Mouse (Mus musculus) forebrain, embryonic 12.5 days (tissue): ENCODE data around the gene Tex2. TPM values are rescaled to one million over a fixed set of nuclear protein-coding genes. Genes with fewer than 3 reads are reported as not detected.
"Not testable (repeated sequence)": the region's sequence is repeated elsewhere in the genome, so short reads cannot be mapped to it uniquely, and the experiment has no call there.

Experiments
- ATAC-seq: fragments of 200-750 bp; cut with Nextera tagmentation; 2 replicates; pipeline ENCODE4 v1.8.0; 2017; ENCODE audit warnings: moderate TSS enrichment; ENCODE audit not compliant: low FRiP score
- H3K27ac ChIP-seq: fragments of 300-500 bp; sonication (generic); 2 replicates; pipeline ENCODE4 v1.5.1; 2016; ENCODE audit warnings: mild to moderate bottlenecking
- H3K27me3 ChIP-seq: fragments of 300-500 bp; sonication (generic); 2 replicates; pipeline ENCODE4 v1.6.1; 2016; ENCODE audit warnings: mild to moderate bottlenecking
- H3K36me3 ChIP-seq: fragments of 300-500 bp; sonication (generic); replicated peaks from 2 replicates; pipeline ENCODE4 v1.6.1; 2016; ENCODE audit warnings: mild to moderate bottlenecking
- H3K4me1 ChIP-seq: fragments of 300-500 bp; sonication (generic); 2 replicates; pipeline ENCODE4 v1.6.1; 2016
- H3K4me2 ChIP-seq: fragments of 300-500 bp; sonication (generic); 2 replicates; pipeline ENCODE4 v1.6.1; 2016; ENCODE audit warnings: mild to moderate bottlenecking, moderate library complexity
- H3K4me3 ChIP-seq: fragments of 300-500 bp; sonication (generic); replicated peaks from 2 replicates; pipeline ENCODE4 v1.5.1; 2016; ENCODE audit warnings: mild to moderate bottlenecking
- H3K9ac ChIP-seq: fragments of 300-500 bp; sonication (generic); 2 replicates; pipeline ENCODE4 v1.6.1; 2016; ENCODE audit warnings: mild to moderate bottlenecking
- H3K9me3 ChIP-seq: fragments of 300-500 bp; sonication (generic); 2 replicates; pipeline ENCODE4 v1.6.1; 2016
- WGBS: fragments of 180-500 bp; shearing (Covaris S2); methylation state at CpG from one replicate; pipeline ENCODE4 v1.1.7; 2016; 5-methylcytosine and 5-hydroxymethylcytosine counted together
- polyA plus RNA-seq: library from polyadenylated mRNA; unstranded; fragments of >200 nt; fragmentation: Nextera tagmentation; extraction: Ambion mirVana; gene quantifications from 2 replicates; pipeline ENCODE4 v1.2.1, GENCODE M21; 2016

Tex2 gene
- 10.5 and 10.7 TPM in 2 replicates for polyA plus RNA-seq

- H3K9me3 ChIP-seq: no peaks in the 10 kb centered on the region
- ATAC-seq: peak; percentile 98
- WGBS: under 1% methylated on average over 45 of the region's 45 CpGs
Measured at GRCm38 (mm10) chr11:106612961-106613637, at the start of gene Tex2. Gene Tex2 (minus strand): TSS chr11:106613423.

GRCm38 (mm10) chr11:106662634-106663407 is 49.6 kb upstream of the Tex2 start:
- Histone ChIP-seq H3K4me3 (no peak overlapping the region), H3K4me1 (peaks cover 32% of the 10 kb centered on the region), H3K4me2 (no peak overlapping the region), H3K36me3 (no peaks in the 10 kb centered on the region), H3K27me3 (no peaks in the 10 kb centered on the region), H3K9me3 (no peaks in the 10 kb centered on the region), H3K27ac (no peak overlapping the region), H3K9ac (no peak overlapping the region)
- WGBS: 93% methylated on average over 10 of the region's 11 CpGs
- ATAC-seq: no peak

More at GRCm38 (mm10) chr11:106612961-106613637, at the start of gene Tex2:
- Histone ChIP-seq H3K36me3 (no peaks in the 10 kb centered on the region), H3K27ac (peak within 1 kb of the TSS; percentile 75), H3K27me3 (peaks cover 9% of the 10 kb centered on the region), H3K4me3 (peak within 1 kb of the TSS; percentile 88), H3K4me2 (peak within 1 kb of the TSS; percentile 95), H3K4me1 (peaks cover 17% of the 10 kb centered on the region), H3K9ac (peak within 1 kb of the TSS; percentile 88)

- Histone ChIP-seq H3K4me3 (no peak overlapping the region), H3K4me1 (peaks cover 36% of the 10 kb centered on the region), H3K9ac (peak overlapping the region; percentile 21; the same call in 1 of the 2 replicates), H3K9me3 (no peaks in the 10 kb centered on the region), H3K27ac (peak overlapping the region; percentile 54), H3K36me3 (no peaks in the 10 kb centered on the region), H3K4me2 (no peak overlapping the region), H3K27me3 (no peaks in the 10 kb centered on the region)
- 36% methylated on average over 13 of the region's 13 CpGs for whole genome bisulfite sequencing
- no peak for ATAC-seq
Measured at GRCm38 (mm10) chr11:106660453-106661081, 47.3 kb upstream of the Tex2 start.

GRCm38 (mm10) chr11:106659598-106660295 is 46.5 kb upstream of the Tex2 start:
- no peak overlapping the region for H3K4me2 ChIP-seq
- H3K27me3 ChIP-seq: no peaks in the 10 kb centered on the region
- no peak overlapping the region for H3K9ac ChIP-seq
- no peak overlapping the region for H3K4me3 ChIP-seq
- no peak for ATAC-seq
- 34% methylated on average over 15 of the region's 15 CpGs for WGBS
- H3K36me3 ChIP-seq: no peaks in the 10 kb centered on the region
- peak overlapping the region; percentile 67; the same call in 1 of the 2 replicates for H3K27ac ChIP-seq
- peaks cover 36% of the 10 kb centered on the region for H3K4me1 ChIP-seq
- H3K9me3 ChIP-seq: no peaks in the 10 kb centered on the region

- ATAC-seq: 0 out of 2 replicates have a peak, but pooled peaks have one; percentile 64
- Histone ChIP-seq H3K4me2 (no peak overlapping the region), H3K4me3 (no peak overlapping the region), H3K27me3 (no peaks in the 10 kb centered on the region), H3K27ac (peak overlapping the region; percentile 73), H3K9ac (peak overlapping the region; percentile 5; the same call in 1 of the 2 replicates), H3K4me1 (peaks cover 36% of the 10 kb centered on the region), H3K36me3 (no peaks in the 10 kb centered on the region), H3K9me3 (no peaks in the 10 kb centered on the region)
- WGBS: 26% methylated on average over 14 of the region's 14 CpGs
Measured at GRCm38 (mm10) chr11:106658051-106658880, 45.0 kb upstream of the Tex2 start.

GRCm38 (mm10) chr11:106656896-106657498 is 43.8 kb upstream of the Tex2 start:
- peaks cover 36% of the 10 kb centered on the region for H3K4me1 ChIP-seq
- H3K4me3 ChIP-seq, H3K36me3 ChIP-seq, H3K9me3 ChIP-seq, H3K27ac ChIP-seq, ATAC-seq, H3K4me2 ChIP-seq, H3K9ac ChIP-seq, H3K27me3 ChIP-seq: not testable (repeated sequence)
- 83% methylated on average over 5 of the region's 5 CpGs for WGBS

- no peaks in the 10 kb centered on the region for H3K9me3 ChIP-seq
- H3K9ac ChIP-seq: no peak overlapping the region
- H3K36me3 ChIP-seq: no peaks in the 10 kb centered on the region
- ATAC-seq: no peak
- no peak overlapping the region for H3K27ac ChIP-seq
- H3K4me3 ChIP-seq: no peak overlapping the region
- 0 out of 2 replicates have a peak, but pooled peaks cover 4% of the 10 kb centered on the region for H3K27me3 ChIP-seq
- no peaks in the 10 kb centered on the region for H3K4me1 ChIP-seq
- H3K4me2 ChIP-seq: no peak overlapping the region
- 27% methylated on average over 13 of the region's 13 CpGs for WGBS
Measured at GRCm38 (mm10) chr11:106648347-106648746, 35.1 kb upstream of the Tex2 start.

GRCm38 (mm10) chr11:106642966-106643637 is 29.9 kb upstream of the Tex2 start:
- H3K4me1 ChIP-seq: peaks cover 21% of the 10 kb centered on the region
- no peak for ATAC-seq
- 80% methylated on average over 8 of the region's 8 CpGs for WGBS

GRCm38 (mm10) chr11:106641580-106641979 is 28.4 kb upstream of the Tex2 start:
- WGBS: 78% methylated on average over 1 of the region's 1 CpGs
- H3K9me3 ChIP-seq: no peaks in the 10 kb centered on the region
- ATAC-seq: no peak
- no peak overlapping the region for H3K4me2 ChIP-seq
- 0 out of 2 replicates have a peak, but pooled peaks cover 5% of the 10 kb centered on the region for H3K27me3 ChIP-seq
- H3K27ac ChIP-seq: no peak overlapping the region
- peaks cover 28% of the 10 kb centered on the region for H3K4me1 ChIP-seq
- H3K36me3 ChIP-seq: no peaks in the 10 kb centered on the region
- H3K4me3 ChIP-seq: no peak overlapping the region
- no peak overlapping the region for H3K9ac ChIP-seq

More at GRCm38 (mm10) chr11:106642966-106643637, 29.9 kb upstream of the Tex2 start:
- H3K27ac ChIP-seq: no peak overlapping the region
- no peak overlapping the region for H3K9ac ChIP-seq
- H3K36me3 ChIP-seq: no peaks in the 10 kb centered on the region
- H3K4me2 ChIP-seq: no peak overlapping the region
- no peaks in the 10 kb centered on the region for H3K9me3 ChIP-seq
- H3K4me3 ChIP-seq: no peak overlapping the region
- 0 out of 2 replicates have a peak, but pooled peaks cover under 1% of the 10 kb centered on the region for H3K27me3 ChIP-seq

- Histone ChIP-seq H3K4me3 (no peak overlapping the region), H3K27me3 (0 out of 2 replicates have a peak, but pooled peaks cover 5% of the 10 kb centered on the region), H3K36me3 (no peaks in the 10 kb centered on the region), H3K9me3 (no peaks in the 10 kb centered on the region), H3K4me1 (peaks cover 28% of the 10 kb centered on the region), H3K4me2 (no peak overlapping the region; the same call in 1 of the 2 replicates), H3K9ac (no peak overlapping the region), H3K27ac (0 out of 2 replicates have a peak overlapping the region, but pooled peaks have one; percentile 21)
- ATAC-seq: no peak
- 27% methylated on average over 9 of the region's 9 CpGs for WGBS
Measured at GRCm38 (mm10) chr11:106640059-106640458, 26.8 kb upstream of the Tex2 start.
